Mouse (Mus musculus): ENCODE measurements around the gene Fnip2. TPM values are rescaled to one million over a fixed set of nuclear protein-coding genes. Genes with fewer than 3 reads are reported as not detected.

The Fnip2 gene
- polyA plus RNA-seq, 1 experiment = 10.2 TPM

- 83% methylated on average over 16 of the region's 16 CpGs for WGBS
- H3K4me3 ChIP-seq (replicated peaks; ENCODE audit: extremely low read depth, low read depth, low read length) = no peak overlapping the region
- no peaks in the 10 kb centered on the region; the same call in 1 of the 2 replicates for H3K4me1 ChIP-seq (ENCODE audit: control insufficient read depth, insufficient read depth, low read length)
- peak; percentile 12; the same call in 1 of the 2 replicates for TF ChIP-seq CTCF (IDR thresholded peaks at IDR 0.05; ENCODE audit: insufficient read depth, low read length)
- no peak for TF ChIP-seq POLR2A (IDR thresholded peaks at IDR 0.05; ENCODE audit: borderline replicate concordance, extremely low read depth, low read depth, low read length)
- no peak for DNase-seq
These were observed 1.2 kb upstream of the Fnip2 start for GRCm38 (mm10) chr3:79568629-79569350.

DNA sequence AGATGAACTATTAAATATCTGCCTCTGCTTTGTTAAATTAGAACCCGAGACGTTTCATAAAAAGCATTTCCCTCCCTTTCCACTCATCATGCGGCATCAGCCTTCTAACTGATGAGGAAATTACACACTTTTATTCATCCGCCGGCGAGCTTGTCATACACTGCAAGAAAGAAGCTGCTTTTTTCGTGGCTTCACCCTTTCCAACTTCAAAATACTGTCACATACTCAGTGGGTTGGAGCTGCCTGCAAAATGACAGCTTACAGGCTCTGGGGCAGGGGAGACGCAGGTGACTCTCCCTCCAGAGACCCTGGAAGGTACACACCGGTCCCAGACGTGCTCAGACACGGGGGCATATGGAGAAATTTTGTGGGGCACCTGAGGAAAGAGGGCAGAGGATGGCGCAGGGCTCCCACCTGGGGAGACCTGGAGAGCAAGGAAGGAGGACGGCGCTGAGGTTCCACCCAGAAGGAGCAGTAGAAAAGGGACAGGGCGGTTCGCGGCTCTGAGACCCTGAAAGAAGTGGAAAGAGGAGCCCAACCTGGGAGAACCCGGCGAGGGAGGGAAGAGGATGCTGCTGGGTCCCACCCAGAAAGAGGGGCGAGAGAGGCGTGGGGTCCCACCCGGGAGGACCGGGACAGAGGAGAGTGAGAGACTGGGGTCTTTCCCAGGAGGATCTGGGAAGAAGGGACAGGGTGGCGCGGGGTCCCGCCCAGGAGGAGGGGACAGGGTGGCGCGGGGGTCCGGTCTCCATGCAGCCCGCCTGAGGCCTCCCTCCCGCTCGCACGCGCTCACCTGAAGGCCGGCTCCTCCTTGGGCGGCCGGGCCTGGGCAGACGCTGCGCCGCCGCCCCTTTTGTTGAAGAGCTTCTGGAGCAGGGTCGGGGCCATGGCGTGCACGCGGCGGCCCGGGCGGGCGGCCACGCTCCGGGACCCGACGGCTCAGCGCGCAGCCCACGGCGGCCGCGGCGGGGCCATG lies 592 bp downstream of the Fnip2 start:
- Histone ChIP-seq H3K4me3 (replicated peaks; ENCODE audit: extremely low read depth, low read depth, low read length) (peak overlapping the region; percentile 93), H3K4me1 (ENCODE audit: control insufficient read depth, insufficient read depth, low read length) (no peaks in the 10 kb centered on the region; the same call in 1 of the 2 replicates)
- peak; percentile 60 for DNase-seq
- no peak for TF ChIP-seq CTCF (IDR thresholded peaks at IDR 0.05; ENCODE audit: insufficient read depth, low read length)
- no peak for TF ChIP-seq POLR2A (IDR thresholded peaks at IDR 0.05; ENCODE audit: borderline replicate concordance, extremely low read depth, low read depth, low read length)
- 1% methylated on average over 53 of the region's 60 CpGs for WGBS

- no peaks in the 10 kb centered on the region; the same call in 1 of the 2 replicates for H3K4me1 ChIP-seq (ENCODE audit: control insufficient read depth, insufficient read depth, low read length)
- 68% methylated on average over 10 of the region's 10 CpGs for WGBS
- TF ChIP-seq CTCF (IDR thresholded peaks at IDR 0.05; ENCODE audit: insufficient read depth, low read length) = no peak
- TF ChIP-seq POLR2A (IDR thresholded peaks at IDR 0.05; ENCODE audit: borderline replicate concordance, extremely low read depth, low read depth, low read length) = no peak
- DNase-seq = no peak
- no peak overlapping the region for H3K4me3 ChIP-seq (replicated peaks; ENCODE audit: extremely low read depth, low read depth, low read length)
These were observed 2.6 kb downstream of the Fnip2 start for GRCm38 (mm10) chr3:79564875-79565606.

DNA sequence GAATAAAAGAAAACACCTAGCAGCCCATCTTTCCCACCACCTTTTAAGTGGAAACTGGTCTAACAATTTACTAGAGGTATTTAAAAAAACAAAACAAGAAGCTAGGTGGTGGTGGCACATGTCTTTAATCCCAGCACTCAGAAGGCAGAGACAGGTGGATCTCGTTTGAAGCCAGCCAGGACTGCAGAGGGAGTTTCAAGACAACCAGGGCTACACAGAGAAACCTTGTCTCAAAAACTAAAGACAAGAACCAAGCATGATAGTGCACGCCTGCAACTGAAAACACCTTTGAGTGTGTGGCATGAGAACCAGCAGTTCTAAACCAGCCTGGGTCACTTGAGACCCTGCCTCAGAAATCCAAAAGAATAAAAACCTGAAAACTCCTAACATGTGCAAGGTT lies 4.1 kb downstream of the Fnip2 start:
- peaks cover 3% of the 10 kb centered on the region for H3K4me1 ChIP-seq (ENCODE audit: control insufficient read depth, insufficient read depth, low read length)
- H3K4me3 ChIP-seq (replicated peaks; ENCODE audit: extremely low read depth, low read depth, low read length) = no peak overlapping the region
- no peak for DNase-seq
- TF ChIP-seq CTCF (IDR thresholded peaks at IDR 0.05; ENCODE audit: insufficient read depth, low read length) = no peak
- TF ChIP-seq POLR2A (IDR thresholded peaks at IDR 0.05; ENCODE audit: borderline replicate concordance, extremely low read depth, low read depth, low read length) = no peak
- 87% methylated on average over 2 of the region's 2 CpGs for WGBS

- H3K4me1 ChIP-seq (ENCODE audit: control insufficient read depth, insufficient read depth, low read length) = peaks cover 3% of the 10 kb centered on the region
- WGBS = 78% methylated on average over 10 of the region's 10 CpGs
- no peak overlapping the region for H3K4me3 ChIP-seq (replicated peaks; ENCODE audit: extremely low read depth, low read depth, low read length)
- no peak for TF ChIP-seq POLR2A (IDR thresholded peaks at IDR 0.05; ENCODE audit: borderline replicate concordance, extremely low read depth, low read depth, low read length)
- no peak for TF ChIP-seq CTCF (IDR thresholded peaks at IDR 0.05; ENCODE audit: insufficient read depth, low read length)
- DNase-seq = no peak
These were observed 5.5 kb downstream of the Fnip2 start for GRCm38 (mm10) chr3:79561784-79562715.

- no peak for DNase-seq
These were observed 7.0 kb downstream of the Fnip2 start for GRCm38 (mm10) chr3:79560555-79560954.

GRCm38 (mm10) chr3:79559773-79560045 lies 7.9 kb downstream of the Fnip2 start:
- DNase-seq = no peak
- no peak overlapping the region for H3K4me3 ChIP-seq (replicated peaks; ENCODE audit: extremely low read depth, low read depth, low read length)
- WGBS = 47% methylated on average over 5 of the region's 5 CpGs
- peaks cover 3% of the 10 kb centered on the region for H3K4me1 ChIP-seq (ENCODE audit: control insufficient read depth, insufficient read depth, low read length)
- TF ChIP-seq CTCF (IDR thresholded peaks at IDR 0.05; ENCODE audit: insufficient read depth, low read length) (no peak), POLR2A (IDR thresholded peaks at IDR 0.05; ENCODE audit: borderline replicate concordance, extremely low read depth, low read depth, low read length) (no peak)

More at GRCm38 (mm10) chr3:79560555-79560954, 7.0 kb downstream of the Fnip2 start:
- WGBS = 95% methylated on average over 6 of the region's 6 CpGs
- peaks cover 3% of the 10 kb centered on the region for H3K4me1 ChIP-seq (ENCODE audit: control insufficient read depth, insufficient read depth, low read length)
- TF ChIP-seq CTCF (IDR thresholded peaks at IDR 0.05; ENCODE audit: insufficient read depth, low read length) = no peak
- no peak for TF ChIP-seq POLR2A (IDR thresholded peaks at IDR 0.05; ENCODE audit: borderline replicate concordance, extremely low read depth, low read depth, low read length)
- H3K4me3 ChIP-seq (replicated peaks; ENCODE audit: extremely low read depth, low read depth, low read length) = no peak overlapping the region

- 35% methylated on average over 9 of the region's 9 CpGs for WGBS
- no peak for DNase-seq
- Histone ChIP-seq H3K4me1 (ENCODE audit: control insufficient read depth, insufficient read depth, low read length) (peaks cover 3% of the 10 kb centered on the region), H3K4me3 (replicated peaks; ENCODE audit: extremely low read depth, low read depth, low read length) (no peak overlapping the region)
- TF ChIP-seq POLR2A (IDR thresholded peaks at IDR 0.05; ENCODE audit: borderline replicate concordance, extremely low read depth, low read depth, low read length) = no peak
- no peak for TF ChIP-seq CTCF (IDR thresholded peaks at IDR 0.05; ENCODE audit: insufficient read depth, low read length)
These were observed 8.4 kb downstream of the Fnip2 start for GRCm38 (mm10) chr3:79559021-79559772.
